Mouse (Mus musculus) megakaryocyte-erythroid progenitor cell, adult 5-6 weeks (primary cell): ENCODE data around the gene Gata2. TPM values are rescaled to one million over a fixed set of nuclear protein-coding genes. Genes with fewer than 3 reads are reported as not detected.

Experiments used
- ATAC-seq: replicated peaks from 2 replicates; pipeline ENCODE4 v1.8.0; 2016; ENCODE audit warnings: mild to moderate bottlenecking, inconsistent platforms; ENCODE audit not compliant: severe bottlenecking, poor library complexity, low FRiP score, low TSS enrichment
- total RNA-seq, 2 experiments: library from RNA; stranded (forward) in 1 of 2; stranded (reverse) in 1 of 2; fragments of 200-1000, 215-1000 nt in 1 of 2; fragments of >200 nt in 1 of 2; fragmentation: Nextera tagmentation in 1 of 2; gene quantifications; 2 replicates each; pipeline ENCODE4 v1.2.3; 2014 to 2017

Gene Gata2
- total RNA-seq, 2 experiments from 2014 or later, result 37.4 to 116 TPM

DNA sequence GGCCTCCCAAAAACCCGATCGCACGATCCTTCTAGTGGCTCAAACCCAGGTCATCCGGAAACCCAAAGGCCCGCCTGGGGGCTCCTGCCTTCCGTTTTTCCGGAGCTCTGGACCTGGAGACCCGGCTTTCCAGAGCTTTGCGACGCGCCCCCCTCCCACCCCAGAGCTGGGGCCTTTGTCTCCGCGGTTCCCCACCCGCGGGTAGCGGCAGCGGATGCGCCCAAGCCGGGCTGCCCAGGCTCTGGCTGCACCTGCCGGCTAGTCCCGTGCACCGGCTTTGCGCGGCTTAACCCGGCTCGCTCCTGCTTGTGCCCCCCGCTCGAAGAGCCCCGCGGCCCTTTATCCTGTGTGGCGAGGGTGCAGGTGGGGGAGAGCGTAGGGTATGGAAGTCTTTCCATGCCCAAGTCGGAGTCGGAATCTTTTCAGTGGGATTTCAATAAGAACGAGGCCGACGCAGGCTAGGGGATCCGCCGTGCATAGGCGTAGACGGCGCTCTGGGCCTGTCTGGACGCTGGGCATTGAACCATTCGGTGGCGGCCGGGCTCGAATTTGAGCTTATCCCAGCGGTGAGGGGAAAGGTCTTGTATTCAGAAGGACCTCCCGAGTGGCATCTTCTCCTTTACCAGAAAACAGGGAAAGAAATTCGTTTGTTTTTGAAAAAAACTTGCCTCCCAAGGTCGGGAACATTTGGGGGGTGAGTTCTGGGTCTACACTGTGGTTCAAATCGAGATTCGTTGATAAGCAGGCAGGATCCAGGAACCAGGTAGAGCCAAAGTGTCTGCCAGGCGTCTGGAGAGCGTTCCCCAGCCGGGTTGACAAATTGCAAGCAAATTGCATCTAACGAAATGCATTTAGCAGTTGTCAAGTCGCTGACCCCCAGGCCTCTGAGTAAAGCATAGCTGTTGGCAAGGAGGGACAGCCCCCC is 624 bp downstream of the Gata2 start:
- ATAC-seq, result no peak

- no peak for ATAC-seq
Measured at GRCm38 (mm10) chr6:88194978-88195325, 1.3 kb downstream of the Gata2 start.

GRCm38 (mm10) chr6:88196054-88196732 is 2.5 kb downstream of the Gata2 start:
- ATAC-seq, result no peak

- no peak for ATAC-seq
Measured at GRCm38 (mm10) chr6:88196733-88197312, 3.1 kb downstream of the Gata2 start.

DNA sequence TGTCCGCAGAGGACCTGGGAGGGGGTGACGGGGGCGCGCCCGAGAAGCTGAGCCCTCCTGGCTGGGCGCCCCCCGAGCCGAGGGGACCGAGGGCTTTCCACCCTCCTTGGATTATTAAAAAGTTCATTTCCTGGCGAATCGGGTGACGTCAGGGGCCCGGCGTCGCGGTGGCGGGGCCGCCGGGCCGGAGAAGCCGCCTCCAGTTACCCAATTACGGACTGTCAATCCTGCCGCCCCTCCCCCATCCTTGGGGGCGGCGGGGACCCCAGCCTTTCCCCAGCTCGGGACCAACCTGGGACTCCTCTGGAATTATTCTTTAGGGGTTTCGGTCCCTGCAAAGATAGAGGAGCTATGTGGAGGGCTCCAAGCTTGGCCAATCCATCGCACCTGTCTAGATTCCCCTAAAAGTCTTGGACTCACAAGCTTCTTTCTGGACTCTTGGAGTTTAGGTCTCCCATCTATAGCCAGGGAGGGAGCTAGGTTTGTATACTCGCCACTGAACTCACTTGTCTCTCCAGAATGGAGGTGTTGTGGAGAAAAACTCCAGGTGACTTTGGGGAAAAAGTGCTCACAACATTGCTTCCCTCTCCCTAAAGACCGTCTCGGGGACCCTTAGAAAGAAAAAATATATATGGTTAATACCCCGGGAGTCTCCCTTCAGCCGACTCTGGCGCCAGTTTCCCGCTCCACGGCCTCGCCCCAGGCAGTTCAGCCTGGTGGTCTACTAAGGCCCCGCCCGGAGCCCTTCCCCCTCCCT is 3.8 kb downstream of the Gata2 start:
- no peak for ATAC-seq

- ATAC-seq, result no peak
Measured at GRCm38 (mm10) chr6:88198070-88198940, 4.6 kb downstream of the Gata2 start.

DNA sequence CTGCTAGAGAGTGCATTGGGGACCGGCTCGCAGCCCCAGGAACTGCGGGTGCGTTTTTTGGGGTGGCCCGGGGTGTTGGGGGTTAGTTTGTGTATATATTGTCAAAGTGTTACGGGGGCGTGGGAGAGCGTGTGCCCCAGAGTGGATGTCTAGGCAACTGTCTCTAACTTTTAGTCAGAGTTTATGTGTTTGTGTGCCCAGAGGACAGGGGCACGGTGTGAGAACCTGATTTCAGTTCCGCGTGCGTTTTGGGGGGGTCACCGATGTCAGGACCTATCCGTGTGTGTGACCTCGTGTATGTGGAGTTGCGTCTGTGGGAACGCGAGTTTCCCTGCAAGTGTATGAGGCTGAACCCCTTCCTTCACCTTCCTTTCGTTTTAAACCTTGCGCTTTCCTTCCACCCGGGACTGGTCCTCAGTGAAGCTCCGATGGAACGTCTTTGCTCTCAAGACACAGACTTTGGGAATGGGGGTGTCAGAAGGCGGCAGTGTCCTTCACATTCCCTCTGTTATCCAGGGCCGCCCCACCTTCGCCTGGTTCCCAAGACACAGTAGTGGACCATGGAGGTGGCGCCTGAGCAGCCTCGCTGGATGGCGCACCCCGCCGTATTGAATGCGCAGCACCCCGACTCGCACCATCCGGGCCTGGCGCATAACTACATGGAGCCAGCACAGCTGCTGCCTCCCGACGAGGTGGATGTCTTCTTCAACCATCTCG is 5.5 kb downstream of the Gata2 start:
- ATAC-seq, result no peak

GRCm38 (mm10) chr6:88199718-88200692 is 6.3 kb downstream of the Gata2 start:
- ATAC-seq, result no peak

GRCm38 (mm10) chr6:88200693-88201609 is 7.3 kb downstream of the Gata2 start:
- no peak for ATAC-seq

- no peak for ATAC-seq
Measured at GRCm38 (mm10) chr6:88201926-88202700, 8.4 kb downstream of the Gata2 start.

GRCm38 (mm10) chr6:88202921-88203690 is 9.4 kb downstream of the Gata2 start:
- peak; percentile 56 for ATAC-seq

DNA sequence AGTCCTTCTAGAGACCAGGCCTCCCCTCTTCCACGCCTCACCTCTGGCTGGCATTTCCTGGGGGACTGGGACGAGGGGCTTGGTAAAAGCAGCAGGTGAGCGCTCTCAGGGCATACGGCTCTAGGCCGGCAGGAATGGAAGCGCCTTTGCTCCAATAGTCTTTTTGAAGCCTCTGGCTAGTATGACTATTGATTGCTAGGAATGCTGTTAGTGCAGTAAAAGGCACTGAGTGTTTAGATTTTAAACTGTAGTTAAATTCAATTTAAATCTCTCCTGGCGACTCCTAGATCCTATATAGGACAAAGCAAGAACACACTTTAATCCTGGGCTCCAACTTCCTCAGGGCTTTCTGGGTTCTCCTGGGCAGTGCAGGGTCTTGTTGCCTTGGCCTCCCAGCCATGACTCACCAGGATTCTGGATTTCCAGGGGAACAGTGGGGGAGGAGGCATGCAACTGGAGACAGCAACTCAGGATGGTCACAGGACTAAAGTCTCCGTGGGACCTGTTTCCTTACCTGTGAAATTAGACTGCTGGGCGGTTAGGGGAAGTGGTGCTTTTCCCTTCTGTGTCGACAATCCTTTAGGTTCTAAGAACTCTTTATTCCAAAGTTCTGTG is 10.2 kb downstream of the Gata2 start:
- ATAC-seq, result no peak

DNA sequence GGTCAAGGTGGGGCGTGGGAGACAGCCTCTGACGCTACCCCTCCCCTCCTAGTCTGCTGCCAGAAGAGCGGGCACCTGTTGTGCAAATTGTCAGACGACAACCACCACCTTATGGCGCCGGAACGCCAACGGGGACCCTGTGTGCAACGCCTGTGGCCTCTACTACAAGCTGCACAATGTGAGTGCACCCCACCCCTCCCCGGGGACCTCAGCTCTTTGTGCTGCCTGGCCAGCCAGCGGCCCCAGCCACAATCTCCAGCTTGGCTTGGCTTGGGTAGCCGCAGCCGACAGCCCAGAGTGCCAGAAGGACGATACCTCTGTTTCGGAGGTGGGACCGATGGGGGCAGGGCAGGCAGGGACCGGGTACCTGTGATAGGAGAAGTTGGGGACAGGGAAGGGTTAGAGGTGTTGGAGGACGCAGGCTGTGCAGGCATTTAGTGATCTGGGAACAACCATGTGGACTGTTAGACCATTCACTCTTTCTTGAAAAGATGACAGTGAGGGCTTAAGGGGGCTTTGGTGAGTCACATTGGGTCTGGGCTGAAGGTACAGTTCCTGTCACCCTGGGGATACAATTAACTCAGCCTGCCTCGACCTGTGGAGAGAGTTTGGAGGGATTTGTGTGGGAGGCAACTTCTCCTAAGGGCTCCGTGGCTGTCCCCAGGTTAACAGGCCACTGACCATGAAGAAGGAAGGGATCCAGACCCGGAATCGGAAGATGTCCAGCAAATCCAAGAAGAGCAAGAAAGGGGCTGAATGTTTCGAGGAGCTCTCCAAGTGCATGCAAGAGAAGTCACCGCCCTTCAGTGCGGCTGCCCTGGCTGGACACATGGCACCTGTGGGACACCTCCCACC is 11.1 kb downstream of the Gata2 start:
- no peak for ATAC-seq

GRCm38 (mm10) chr6:88205386-88205700 is 11.7 kb downstream of the Gata2 start:
- no peak for ATAC-seq
